Mouse (Mus musculus) erythroblast, embryonic 14.5 days (primary cell): Measurements from ENCODE around the gene Wwc1.

ENCODE experiments used
- GATA1 ChIP-seq: IDR thresholded peaks from 2 replicates; pipeline ENCODE4 v1.6.1; 2012; ENCODE audit warnings: low read length, inconsistent platforms, mixed read lengths
- TAL1 ChIP-seq: IDR thresholded peaks from 3 replicates; pipeline ENCODE4 v1.6.1; 2012; ENCODE audit warnings: low read length, inconsistent platforms, mixed read lengths

- TF ChIP-seq GATA1 (no peak), TAL1 (no peak)
These were observed 126.7 kb downstream of the Wwc1 start for GRCm38 (mm10) chr11:35853651-35854050.
